Mouse (Mus musculus): ENCODE measurements around the gene Tent2. TPM values are rescaled to one million over a fixed set of nuclear protein-coding genes. Genes with fewer than 3 reads are reported as not detected.
"Not testable (repeated sequence)": the region's sequence is repeated elsewhere in the genome, so short reads cannot be mapped to it uniquely, and the experiment has no call there.

Tent2 gene
- 10 to 100 TPM; 25.4 to 28.0 TPM for total RNA-seq (2021)

DNA sequence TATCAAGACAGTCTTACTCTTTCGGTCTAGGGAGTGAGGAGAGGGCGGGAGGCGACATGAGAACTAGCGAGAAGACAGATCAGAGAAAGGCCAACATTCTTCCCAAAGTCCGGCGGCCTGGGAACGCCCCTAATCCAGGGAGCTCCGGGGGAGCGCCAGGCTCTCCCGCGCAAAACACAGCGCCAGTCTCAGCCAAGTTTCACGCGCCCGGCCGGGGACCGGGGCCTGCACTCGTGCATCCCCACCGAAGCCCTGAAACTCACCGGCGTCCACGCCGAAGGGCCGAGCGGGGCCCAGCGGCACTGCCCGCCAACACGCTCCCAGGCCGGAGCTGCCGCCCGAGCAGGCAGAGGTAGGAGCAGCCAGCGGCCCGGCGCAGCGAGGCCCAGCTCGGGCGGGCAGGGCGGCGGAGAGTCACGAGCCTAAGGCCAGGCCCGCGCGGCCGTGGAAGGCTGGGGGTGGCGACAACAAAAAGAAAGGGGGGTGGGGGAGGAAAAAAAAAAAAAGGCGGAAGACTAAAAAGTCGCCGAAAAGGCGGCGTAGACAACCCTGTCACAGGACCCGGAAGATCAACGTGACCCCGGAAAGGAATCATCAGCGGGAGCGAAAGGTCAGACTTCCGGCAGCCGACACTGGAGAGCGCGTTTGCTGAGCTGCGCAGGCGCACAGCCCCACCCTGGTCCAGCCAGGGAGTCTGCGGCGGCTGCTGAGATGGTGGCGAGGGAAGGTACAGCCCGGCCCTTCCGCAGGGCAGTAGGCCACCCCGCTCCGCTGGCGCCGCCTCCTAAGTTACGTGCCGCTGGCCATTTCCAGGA lies at the start of gene Tent2:
Gene Tent2 (minus strand): TSS at position 555 of the 815 bp plus-strand sequence.
- peak; percentile 93 to 94 for DNase-seq

DNA sequence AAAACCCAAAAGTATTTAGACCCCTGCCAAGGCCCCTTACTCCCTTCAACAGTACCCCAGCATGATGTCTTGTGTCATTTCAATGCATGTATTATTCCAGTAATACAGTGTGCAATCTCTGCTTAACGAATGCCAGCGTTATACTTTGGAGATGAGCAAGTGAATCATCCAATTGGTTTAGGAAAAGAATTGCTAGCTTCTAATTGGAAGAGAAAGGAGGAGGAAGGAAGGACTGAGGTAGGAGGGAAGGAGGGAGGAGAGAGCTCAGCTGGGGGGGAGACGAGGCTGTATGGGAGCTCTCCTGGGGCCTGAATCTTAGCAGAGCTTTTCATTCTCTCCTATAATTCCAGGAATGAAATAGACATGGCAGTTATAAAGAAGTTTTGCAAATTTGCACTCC lies 49.0 kb upstream of the Tent2 start:
- no peak for DNase-seq

DNA sequence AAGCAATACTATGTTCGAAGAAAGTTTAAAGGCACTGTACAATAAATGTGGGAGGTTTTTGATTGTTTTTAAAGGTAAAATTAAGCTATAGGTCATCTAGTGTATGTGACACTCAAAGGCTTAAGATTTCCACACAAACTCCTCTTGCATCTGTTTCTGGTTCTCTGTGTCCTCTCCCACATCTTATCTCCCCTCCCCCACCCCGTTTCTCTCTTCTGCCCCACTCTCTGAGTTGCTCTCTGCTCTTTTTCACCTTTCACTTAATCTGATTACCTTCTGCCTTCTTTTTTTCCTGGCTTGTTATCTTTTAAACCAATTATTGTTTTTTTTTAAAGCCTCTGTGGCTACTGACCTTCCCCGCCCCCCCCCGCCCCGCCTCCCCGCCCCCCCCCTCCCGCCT lies 47.4 kb upstream of the Tent2 start:
- DNase-seq = no peak

DNA sequence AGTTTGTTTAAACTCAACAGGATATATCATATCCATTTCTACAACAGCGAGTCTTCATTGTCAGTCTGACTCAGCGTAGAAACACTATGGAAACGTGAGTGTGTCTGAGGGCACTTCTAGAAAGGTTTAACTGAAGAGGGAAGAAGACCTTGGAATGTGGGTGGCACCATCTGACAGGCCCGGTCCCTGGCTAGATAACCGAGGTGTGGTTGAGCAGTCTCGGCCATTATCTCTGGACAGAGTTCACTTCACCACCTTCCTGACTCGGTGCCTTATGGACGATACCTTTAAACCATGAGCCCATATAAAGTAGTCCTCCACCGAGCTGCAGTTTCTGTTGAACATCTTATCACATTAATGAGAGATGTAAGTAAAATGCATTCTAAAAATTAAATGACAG lies 46.9 kb upstream of the Tent2 start:
- no peak for DNase-seq

DNA sequence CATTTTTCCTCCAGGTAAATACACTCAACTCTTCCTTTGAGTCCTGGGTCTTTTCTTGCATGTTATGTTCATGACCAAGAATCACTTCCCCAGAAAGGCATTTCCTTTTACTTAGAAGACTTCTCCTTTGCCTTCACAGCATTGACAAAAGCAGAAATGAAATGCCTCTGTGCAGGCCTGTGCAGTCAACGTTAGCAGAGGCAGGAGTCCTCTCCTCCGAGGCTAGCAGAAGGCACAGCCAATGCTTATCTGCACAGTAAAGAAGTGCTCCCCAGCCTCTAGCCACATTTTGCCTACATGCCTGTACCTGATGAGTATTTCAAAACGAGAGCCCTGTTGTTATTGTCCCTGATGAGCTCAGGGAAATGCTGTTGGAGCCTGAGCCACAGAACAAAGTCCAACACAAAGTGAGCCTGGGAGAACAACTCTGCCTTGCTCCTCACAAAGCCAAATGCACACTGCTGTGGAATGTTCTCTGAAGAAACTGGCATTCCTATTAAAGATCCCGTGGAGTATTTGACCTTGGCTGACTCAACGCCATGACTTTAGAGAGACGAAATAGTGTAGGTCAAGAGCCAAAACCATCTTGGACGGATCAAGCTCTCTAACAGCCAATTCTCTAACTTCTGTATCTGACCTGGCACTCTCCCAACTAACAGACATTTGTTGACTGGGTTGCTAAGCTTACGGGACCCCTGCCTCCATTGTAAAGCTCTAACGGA lies 45.7 kb upstream of the Tent2 start:
- DNase-seq = no peak

DNA sequence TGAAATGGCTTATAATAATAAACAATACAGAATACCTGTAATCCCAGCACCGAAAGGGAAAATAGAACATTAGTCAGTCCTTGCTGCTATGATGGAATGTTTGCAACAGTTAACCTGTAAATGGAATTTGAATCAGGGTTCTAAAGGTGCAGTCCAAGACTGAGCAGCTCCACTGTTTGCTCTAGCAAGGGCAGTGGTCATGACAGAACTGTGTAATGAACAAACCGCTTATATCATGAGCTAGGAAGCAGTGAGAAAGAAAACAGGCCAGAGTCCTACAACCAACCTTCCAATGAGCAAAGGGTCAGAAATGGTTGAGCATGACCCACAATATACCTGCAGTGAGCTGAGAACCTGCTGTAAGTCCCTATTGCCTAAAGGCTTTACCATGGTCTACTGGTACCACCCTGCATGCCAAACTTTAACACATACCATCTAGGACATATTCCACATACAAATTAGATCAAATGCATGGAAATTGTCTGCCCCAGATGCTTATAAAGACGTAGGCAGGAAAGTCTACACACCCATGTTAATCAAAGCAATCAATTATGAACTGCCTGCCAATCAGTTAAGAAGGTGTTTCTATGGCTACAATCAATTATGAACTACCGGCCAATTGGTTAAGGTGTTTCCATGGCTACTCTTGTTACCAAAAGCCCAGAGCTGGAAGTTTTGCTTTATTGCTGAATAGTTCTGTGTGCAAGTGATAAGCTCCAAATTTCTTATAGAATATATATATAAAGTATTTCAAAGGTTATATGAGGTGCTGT lies 42.3 kb upstream of the Tent2 start:
- no peak for DNase-seq

DNA sequence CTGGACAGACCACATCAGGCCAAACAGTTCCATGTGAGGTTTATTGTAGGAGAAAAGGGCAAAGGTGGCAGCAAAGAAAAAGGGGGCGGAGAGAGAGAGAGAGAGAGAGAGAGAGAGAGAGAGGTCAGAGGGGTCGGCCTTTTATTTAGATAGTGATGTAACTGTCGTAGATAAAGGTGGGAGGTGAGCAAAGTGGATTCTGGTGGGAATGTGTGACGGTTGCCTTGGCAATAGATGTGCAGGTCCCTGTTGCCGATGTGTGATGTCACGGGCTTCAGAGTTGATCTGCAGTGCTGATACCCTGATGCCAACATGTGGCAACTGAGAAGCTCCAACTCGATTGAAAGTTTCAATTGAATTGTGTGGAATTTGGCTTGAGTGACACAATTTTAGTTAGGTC lies 40.1 kb upstream of the Tent2 start:
- DNase-seq = no peak

DNA sequence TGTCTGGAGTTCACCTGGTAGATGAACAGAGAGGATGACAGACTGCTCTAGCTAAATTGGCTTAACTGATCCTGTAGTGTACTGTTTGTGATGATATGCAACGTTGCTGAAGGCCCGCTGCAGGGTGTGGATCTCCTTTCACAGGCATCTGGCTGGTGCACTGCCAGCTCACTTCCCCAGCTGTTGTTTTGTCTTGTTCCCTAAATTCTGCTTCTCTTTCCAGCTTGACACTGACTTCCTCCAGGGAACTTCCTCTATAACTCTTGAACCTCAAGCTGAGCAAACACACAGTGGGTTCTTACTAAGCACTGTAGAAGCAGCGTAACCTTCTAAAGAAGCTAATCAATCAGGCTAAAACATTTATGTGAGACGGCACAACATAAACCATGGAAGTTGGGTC lies 38.8 kb upstream of the Tent2 start:
- DNase-seq = no peak

DNA sequence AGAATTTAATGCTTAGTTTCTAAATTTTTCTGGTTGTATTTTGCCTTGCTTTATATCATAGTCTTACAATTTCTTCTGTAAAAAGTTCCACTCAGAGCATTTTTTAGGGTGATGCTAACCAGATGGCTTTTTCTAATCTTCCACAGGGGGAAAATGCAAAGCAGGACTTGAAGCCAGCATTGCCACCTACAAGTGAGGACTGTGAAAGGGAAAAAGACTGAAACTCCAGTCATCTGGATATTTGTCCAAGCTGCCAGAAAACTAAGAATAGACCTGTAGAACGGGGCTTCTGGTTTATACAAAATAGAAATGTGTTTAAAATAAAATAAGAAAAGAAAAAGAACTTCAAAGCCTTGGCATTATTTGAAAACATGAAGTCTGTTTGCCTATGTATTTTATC lies 19.6 kb upstream of the Tent2 start:
- DNase-seq = no peak

DNA sequence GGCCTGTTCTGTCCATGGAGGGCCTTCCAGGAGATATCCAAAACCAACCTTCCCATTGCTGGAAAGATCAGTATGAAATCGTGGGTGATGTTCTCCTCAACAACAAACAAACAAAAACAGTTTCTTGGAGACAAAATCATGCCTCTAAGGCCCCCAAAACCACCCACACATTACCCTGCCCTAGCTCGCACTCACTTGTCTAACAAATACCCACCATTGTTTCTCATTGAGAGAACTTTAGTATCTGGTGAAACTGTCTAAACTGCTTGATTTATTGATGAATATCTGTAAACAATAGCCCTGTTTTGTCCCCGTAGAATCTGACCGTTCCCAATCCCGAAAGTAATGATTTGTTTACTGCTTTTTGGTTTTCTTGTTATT lies 451 bp upstream of the Tent2 start:
- no peak for DNase-seq

DNA sequence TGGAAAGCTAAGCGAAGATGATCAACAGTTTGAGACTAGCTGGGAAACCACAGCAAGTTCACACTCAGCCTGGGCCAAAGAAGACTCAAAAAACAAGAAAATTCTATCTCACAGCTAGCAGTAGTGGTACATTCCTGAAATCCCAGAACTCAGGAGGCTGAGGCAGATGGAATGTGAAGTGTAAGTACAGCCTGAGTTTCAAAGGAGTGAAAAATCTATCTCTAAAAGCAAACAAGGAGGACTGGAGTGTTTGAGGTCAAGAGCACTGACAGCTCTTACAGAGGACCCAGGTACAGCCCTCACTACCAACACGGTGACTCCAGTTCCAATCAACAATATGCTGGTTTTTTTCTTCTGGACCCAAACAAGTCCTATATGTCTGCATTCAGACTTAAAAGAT lies 2.8 kb downstream of the Tent2 start:
- DNase-seq = no peak

DNA sequence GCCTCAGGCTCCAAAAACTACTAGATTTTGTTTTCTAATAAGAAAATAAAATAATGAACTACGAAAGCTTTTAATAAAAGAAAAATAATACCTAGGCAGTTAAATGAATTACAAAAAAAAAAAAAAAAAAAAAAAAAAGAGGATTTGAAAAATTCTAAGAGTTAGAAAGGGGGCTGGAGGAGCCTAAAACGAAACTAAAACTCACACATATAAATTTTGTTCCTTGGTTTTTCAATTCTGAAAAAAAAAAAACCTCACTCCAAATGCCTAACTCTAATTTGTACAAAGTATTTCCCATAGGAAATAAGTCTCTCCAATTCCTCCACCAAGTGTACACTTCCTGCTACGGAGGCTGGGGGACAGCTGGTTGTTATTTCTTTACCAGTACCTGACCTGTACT lies 3.4 kb downstream of the Tent2 start:
- DNase-seq = no peak

DNA sequence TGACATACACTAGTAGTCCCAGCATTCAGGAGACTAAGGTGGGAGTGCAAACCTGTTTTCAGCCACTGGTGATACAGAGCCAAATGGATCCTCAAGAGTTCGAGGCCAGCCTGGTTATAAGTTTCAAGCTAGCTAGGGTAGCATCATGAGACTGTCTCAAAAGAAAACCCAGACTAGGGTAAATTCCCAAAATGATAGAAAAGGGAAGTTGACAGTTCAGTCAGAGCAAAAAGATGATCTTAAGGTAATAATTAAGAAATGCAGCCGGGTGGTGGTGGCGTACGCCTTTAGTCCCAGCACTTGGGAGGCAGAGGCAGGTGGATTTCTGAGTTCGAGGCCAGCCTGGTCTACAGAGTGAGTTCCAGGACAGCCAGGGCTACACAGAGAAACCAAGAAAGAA lies 4.4 kb downstream of the Tent2 start:
- not testable (repeated sequence) for DNase-seq

DNA sequence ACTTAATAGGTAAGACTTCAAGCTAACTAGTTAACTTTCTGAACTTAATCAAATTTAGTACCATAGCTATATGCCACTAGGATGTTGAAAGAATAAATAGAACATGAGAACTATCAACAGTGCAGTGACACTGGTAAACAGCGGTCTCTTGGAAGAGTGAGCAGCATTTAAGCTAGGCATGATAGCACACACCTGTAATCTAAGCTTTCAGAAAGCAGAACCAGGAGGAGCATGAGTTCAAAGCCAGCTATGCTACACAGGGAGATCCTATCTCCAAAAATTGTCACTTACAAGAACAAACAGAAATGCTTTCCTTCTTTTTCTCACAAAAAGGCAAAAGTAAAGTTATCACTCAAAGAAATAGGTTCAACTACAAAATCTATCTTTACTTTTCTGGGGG lies 11.8 kb downstream of the Tent2 start:
- DNase-seq = no peak

DNA sequence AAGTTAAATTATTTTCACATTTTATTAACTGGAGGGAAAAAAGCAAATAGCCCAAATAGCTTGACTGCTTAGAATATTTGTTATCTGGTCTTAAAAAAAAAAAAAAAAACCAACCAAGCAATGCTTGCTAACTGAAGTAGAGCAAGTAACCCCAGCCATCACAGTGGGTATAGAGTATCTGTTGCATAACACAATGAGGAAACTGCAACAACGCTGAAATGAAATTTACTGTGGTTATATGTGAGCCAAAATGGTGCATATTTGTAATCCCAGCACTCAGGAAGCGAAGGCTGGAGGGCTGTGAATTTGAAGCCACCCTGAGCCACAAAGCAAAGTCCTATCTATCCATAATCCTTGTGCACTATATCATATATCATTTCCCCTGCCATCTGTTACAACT lies 12.7 kb downstream of the Tent2 start:
- no peak for DNase-seq

DNA sequence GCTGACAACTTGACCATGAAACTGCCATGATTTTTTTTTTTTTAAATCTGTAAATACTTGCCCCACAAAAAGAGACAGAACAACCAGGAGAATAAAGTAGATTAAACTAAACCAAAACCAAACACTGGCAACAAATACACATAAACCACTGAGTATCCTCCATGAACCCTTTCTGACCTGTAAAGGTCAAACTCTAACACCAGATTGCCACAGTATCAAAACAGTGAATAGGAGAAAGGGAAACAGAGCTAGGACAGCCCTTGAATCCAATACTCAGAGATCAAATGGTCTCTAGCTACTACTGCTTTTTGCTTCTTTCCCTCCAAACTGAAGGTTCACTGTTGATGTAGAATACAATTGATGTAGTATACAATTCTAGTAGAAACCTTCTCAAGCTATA lies 14.6 kb downstream of the Tent2 start:
- DNase-seq = no peak

DNA sequence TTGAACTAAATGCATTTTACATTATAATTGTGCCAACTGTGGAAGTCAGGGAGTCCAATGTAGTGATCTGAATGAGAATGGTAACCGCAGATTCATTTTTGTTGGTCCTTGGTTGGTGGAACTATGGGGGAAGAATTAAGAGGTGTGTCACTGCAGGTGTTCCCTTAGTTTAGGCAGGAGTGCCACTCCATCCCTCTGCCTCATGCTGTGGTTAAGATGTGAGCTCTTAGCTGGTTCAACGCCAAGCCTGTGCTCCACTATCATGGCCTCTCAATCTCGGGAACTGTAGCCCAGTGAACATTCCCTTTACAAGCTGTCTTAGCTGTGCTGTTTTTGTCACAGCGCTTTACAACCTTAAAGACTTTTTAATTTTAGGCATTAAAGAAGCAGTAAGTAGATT lies 28.9 kb downstream of the Tent2 start:
- no peak for DNase-seq

DNA sequence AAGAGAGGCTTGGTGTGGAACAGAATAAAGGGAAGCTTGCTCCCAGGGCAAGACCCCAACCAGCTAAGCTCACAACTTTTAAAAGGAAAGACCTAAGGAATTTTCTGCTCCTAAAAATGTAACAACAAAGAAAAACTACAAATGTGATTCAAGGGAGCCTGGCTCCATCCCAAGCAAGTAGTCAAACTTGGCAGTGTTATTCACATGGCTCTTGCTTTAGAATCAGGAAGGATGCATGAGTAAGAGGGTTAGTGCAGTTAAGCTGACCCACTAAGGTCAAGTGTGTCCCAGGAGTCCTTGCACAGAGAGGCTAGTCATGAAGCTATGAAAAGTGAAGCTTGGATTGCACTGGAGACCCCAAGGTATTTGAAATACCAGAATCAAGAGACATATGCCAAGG lies 29.7 kb downstream of the Tent2 start:
- DNase-seq = no peak

DNA sequence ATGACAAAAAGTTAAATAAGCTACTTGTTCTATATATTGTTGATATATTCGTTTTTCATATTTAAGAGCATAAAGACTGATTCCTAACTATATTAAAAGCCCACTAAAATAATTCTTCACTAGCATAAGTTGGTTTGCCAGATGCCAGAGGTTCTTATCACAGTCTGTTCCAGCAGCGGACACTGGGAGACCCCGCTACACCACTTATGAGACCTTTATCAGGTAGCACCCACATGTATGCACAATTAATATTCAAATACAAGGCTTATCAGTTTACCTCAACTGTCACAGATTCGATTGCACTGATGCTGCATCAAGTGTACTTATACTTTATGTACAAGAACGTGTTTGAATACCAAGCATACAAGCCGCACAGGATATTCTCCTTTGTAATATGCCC lies 33.9 kb downstream of the Tent2 start:
- DNase-seq = no peak

DNA sequence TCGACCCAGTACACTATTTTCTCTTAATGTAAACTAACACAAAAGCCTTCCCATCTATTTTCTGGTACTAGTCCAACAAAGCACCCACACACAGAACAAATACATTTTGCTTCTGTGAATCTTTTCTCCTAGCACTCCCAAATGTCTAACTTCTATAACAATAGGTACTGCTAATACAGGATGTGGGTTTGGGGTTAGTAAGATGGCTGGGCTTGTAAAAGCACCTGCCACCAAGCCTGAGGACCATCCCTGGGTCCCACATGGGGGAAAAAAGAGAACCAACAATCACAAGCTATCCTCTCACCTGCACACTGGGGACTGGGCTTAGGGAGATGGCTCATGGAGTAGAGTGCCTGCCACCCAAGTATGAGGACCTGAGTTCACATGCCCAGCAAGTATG lies 38.9 kb downstream of the Tent2 start:
- no peak for DNase-seq

DNA sequence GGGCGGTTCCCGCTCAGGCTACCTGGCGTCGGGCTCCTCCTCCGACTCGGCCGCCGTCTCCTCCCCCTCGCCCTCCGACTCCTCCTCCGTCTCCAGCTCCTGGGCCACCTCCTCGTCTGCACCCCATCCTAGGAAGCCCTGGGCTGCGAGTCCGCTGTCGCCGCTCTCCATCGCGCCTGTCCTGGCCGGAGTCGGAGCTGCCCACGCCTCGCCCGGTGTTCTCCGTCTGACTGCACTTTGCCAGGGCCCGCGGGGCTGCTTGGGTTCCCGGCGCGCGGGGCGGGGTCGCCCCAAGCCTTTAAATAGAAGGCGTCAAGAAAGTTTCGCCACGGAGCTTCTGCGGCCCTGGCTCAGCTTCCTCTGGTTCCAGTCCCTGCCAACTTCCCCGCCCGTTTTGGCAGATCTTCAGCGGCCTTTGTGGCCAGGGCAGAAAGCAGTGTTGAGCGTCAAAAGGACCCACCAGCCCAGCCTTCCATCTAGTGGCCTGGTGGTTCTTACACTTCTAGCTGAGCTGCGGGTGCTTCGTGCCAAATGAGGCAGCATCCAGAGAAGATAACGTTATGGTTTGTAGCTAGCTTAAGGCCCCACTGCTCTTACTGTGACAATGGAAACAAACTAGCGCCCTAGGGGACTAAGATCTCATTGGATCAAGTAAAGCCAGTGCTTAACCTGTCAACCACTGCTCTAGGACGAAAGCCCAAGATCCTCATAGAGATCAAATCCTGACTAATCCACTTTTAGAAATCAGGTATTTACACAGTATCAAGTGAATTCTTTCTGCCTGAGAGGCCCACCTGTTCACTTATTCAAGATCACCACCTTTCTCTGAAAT lies 47.6 kb downstream of the Tent2 start, which contains the start of gene Cmya5:
Gene Cmya5 (minus strand): TSS at position 389 of the 832 bp plus-strand sequence.
- DNase-seq = peak; percentile 76 to 78

DNA sequence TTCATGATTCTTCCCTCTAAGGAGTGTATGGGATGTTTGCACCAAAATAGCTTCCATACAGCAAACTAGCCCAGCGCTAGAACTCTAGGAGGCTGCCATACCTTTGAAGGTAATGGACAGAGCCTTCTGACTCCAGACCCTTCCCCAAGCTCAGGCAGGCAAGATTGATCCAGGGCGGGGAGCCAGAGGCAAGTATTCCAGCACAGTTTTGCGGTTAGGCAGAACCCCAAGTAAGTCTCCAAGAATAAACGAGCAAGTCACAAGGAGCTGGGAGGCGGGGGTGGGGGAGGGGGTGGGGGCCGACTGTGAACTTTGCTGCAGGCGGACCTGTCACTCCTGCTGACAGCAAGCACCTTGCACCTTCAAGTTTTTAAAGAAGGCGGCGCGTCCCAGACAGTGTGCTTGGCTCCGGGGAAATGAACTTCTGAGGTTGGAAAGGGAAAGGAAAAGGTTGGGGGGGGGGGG lies 48.3 kb downstream of the Tent2 start:
- no peak for DNase-seq

All from layer of hippocampus, postnatal 36 days (tissue).